Mouse (Mus musculus) bone marrow, adult 2 months (tissue): ENCODE results near the gene Robo2.

Experiments
- CTCF ChIP-seq: fragments of 200-500 bp; IDR thresholded peaks from 2 replicates; pipeline ENCODE4 v1.5.1; 2011; ENCODE audit warnings: low read length, control low read depth; ENCODE audit not compliant: control insufficient read depth, insufficient read depth
- POLR2A ChIP-seq: fragments of 200-500 bp; IDR thresholded peaks from 2 replicates; pipeline ENCODE4 v1.6.1; 2011; ENCODE audit warnings: low read depth, mild to moderate bottlenecking, control low read depth, low read length, borderline replicate concordance; ENCODE audit not compliant: control insufficient read depth

GRCm38 (mm10) chr16:73881911-73882310 is 529.7 kb downstream of the Robo2 start:
- TF ChIP-seq POLR2A = no peak
- no peak for TF ChIP-seq CTCF
